Mouse (Mus musculus): ENCODE data around the gene Ilkap.

GRCm38 (mm10) chr1:91444841-91445830 is 46.5 kb upstream of the Ilkap start:
- TF ChIP-seq CTCF (IDR thresholded peaks at IDR 0.05; ENCODE audit: low read depth) (no peak), EP300 (optimal IDR thresholded peaks at IDR 0.05) (no peak)

Measured in stomach, postnatal 0 days (tissue).